Mouse (Mus musculus) lung, embryonic 14.5 days (tissue): ENCODE results near the gene Cbr2. TPM values are rescaled to one million over a fixed set of nuclear protein-coding genes. Genes with fewer than 3 reads are reported as not detected.

Experiments
- ATAC-seq: fragments of 200-750 bp; cut with Nextera tagmentation; 2 replicates; pipeline ENCODE4 v1.8.0; 2017; ENCODE audit warnings: mild to moderate bottlenecking, moderate TSS enrichment, moderate library complexity; ENCODE audit not compliant: insufficient read depth
- DNase-seq: peaks from one replicate; pipeline ENCODE4 v3.0.0-alpha.2; 2015
- H3K27ac ChIP-seq: fragments of 300-500 bp; sonication (generic); 2 replicates; pipeline ENCODE4 v1.5.1; 2014; ENCODE audit warnings: low read depth, mild to moderate bottlenecking, moderate library complexity
- H3K27me3 ChIP-seq: fragments of 300-500 bp; sonication (generic); 2 replicates; pipeline ENCODE4 v1.6.1; 2014; ENCODE audit warnings: low read length, control low read depth; ENCODE audit not compliant: insufficient read depth
- H3K36me3 ChIP-seq: fragments of 300-500 bp; sonication (generic); 2 replicates; pipeline ENCODE4 v1.6.1; 2014; ENCODE audit warnings: control low read depth; ENCODE audit not compliant: insufficient read depth
- H3K4me1 ChIP-seq: fragments of 300-500 bp; sonication (generic); 2 replicates; pipeline ENCODE4 v1.6.1; 2014; ENCODE audit warnings: antibody characterized with exemption, control low read depth; ENCODE audit not compliant: insufficient read depth
- H3K4me2 ChIP-seq: fragments of 300-500 bp; sonication (generic); 2 replicates; pipeline ENCODE4 v1.6.1; 2014; ENCODE audit warnings: mild to moderate bottlenecking
- H3K4me3 ChIP-seq: fragments of 300-500 bp; sonication (generic); 2 replicates; pipeline ENCODE4 v1.5.1; 2014; ENCODE audit warnings: low read depth, low read length
- H3K9ac ChIP-seq: fragments of 300-500 bp; sonication (generic); 2 replicates; pipeline ENCODE4 v1.6.1; 2014
- H3K9me3 ChIP-seq: fragments of 300-500 bp; sonication (generic); 2 replicates; pipeline ENCODE4 v1.6.1; 2016; ENCODE audit warnings: low read depth, low read length, control low read depth
- CTCF ChIP-seq: IDR thresholded peaks from 2 replicates; pipeline ENCODE4 v1.5.1; 2016; ENCODE audit warnings: antibody characterized with exemption, low read depth
- WGBS: fragments of 180-500 bp; shearing (Covaris S2); extraction: QIAGEN DNeasy Blood & Tissue Kit; methylation state at CpG from one replicate; pipeline ENCODE4 v1.1.7; 2014; 5-methylcytosine and 5-hydroxymethylcytosine counted together
- polyA plus RNA-seq: library from polyadenylated mRNA; unstranded; fragments of >200 nt; fragmentation: Nextera tagmentation; extraction: Ambion mirVana; gene quantifications from 2 replicates; pipeline ENCODE4 v1.2.1, GENCODE M21; 2014

The Cbr2 gene
- polyA plus RNA-seq, 1 experiment from 2014 or later = 14.7 TPM

- no peak overlapping the region for H3K27ac ChIP-seq
- peak; percentile 5; the same call in 1 of the 2 replicates for ATAC-seq
- no peaks in the 10 kb centered on the region for H3K27me3 ChIP-seq
- peak overlapping the region; percentile 61 for H3K4me3 ChIP-seq
- WGBS = 17% methylated on average over 21 of the region's 21 CpGs
- peak; percentile 41 for TF ChIP-seq CTCF
- no peaks in the 10 kb centered on the region for H3K9me3 ChIP-seq
- no peak for DNase-seq
- H3K36me3 ChIP-seq = peaks cover 30% of the 10 kb centered on the region
- H3K4me2 ChIP-seq = peak overlapping the region; percentile 99
- peak overlapping the region; percentile 68 for H3K9ac ChIP-seq
- H3K4me1 ChIP-seq = 0 out of 2 replicates have a peak, but pooled peaks cover 5% of the 10 kb centered on the region
Measured at GRCm38 (mm10) chr11:120722067-120722630, 9.8 kb downstream of the Cbr2 start.

GRCm38 (mm10) chr11:120721124-120722066, 10.5 kb downstream of the Cbr2 start, which contains the start of gene Rac3:
Gene Rac3, plus strand, starts transcription at chr11:120721470.
- Histone ChIP-seq H3K27me3 (no peaks in the 10 kb centered on the region), H3K9ac (peak within 1 kb of the TSS; percentile 68), H3K36me3 (peaks cover 35% of the 10 kb centered on the region), H3K9me3 (no peaks in the 10 kb centered on the region), H3K4me3 (peak within 1 kb of the TSS; percentile 61), H3K4me2 (peak within 1 kb of the TSS; percentile 99), H3K27ac (peak within 1 kb of the TSS; percentile 46; the same call in 1 of the 2 replicates), H3K4me1 (0 out of 2 replicates have a peak, but pooled peaks cover 5% of the 10 kb centered on the region)
- TF ChIP-seq CTCF = no peak
- ATAC-seq (peak; percentile 74), DNase-seq (peak; percentile 89)
- WGBS = 1% methylated on average over 90 of the region's 90 CpGs

DNA sequence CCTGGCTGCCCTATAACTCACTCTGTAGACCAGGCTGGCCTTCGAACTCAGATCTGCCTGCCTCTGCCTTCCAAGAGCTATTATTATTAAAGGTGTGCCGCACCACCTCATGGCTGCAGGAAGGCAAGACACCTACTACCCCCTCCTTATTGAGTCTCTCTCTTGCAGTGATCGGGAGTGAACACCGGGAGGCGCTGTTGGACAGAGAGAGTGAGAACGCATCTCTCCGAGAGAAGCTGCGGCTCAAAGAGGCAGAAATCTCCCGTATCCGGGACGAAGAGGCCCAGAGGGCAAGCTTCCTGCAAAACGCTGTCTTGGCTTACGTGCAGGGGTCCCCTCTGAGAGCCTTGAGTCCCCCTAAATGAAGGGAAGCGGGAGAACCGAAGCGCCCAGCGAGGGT, 11.5 kb downstream of the Cbr2 start:
- 0 out of 2 replicates have a peak, but pooled peaks cover 3% of the 10 kb centered on the region for H3K4me1 ChIP-seq
- peak; percentile 94 for TF ChIP-seq CTCF
- ATAC-seq = peak; percentile 7; the same call in 1 of the 2 replicates
- peak; percentile 95 for DNase-seq
- no peaks in the 10 kb centered on the region for H3K27me3 ChIP-seq
- peak overlapping the region; percentile 68 for H3K9ac ChIP-seq
- WGBS = 11% methylated on average over 17 of the region's 17 CpGs
- H3K4me2 ChIP-seq = peak overlapping the region; percentile 99
- H3K36me3 ChIP-seq = peaks cover 40% of the 10 kb centered on the region
- no peaks in the 10 kb centered on the region for H3K9me3 ChIP-seq
- peak overlapping the region; percentile 61 for H3K4me3 ChIP-seq
- H3K27ac ChIP-seq = no peak overlapping the region

DNA sequence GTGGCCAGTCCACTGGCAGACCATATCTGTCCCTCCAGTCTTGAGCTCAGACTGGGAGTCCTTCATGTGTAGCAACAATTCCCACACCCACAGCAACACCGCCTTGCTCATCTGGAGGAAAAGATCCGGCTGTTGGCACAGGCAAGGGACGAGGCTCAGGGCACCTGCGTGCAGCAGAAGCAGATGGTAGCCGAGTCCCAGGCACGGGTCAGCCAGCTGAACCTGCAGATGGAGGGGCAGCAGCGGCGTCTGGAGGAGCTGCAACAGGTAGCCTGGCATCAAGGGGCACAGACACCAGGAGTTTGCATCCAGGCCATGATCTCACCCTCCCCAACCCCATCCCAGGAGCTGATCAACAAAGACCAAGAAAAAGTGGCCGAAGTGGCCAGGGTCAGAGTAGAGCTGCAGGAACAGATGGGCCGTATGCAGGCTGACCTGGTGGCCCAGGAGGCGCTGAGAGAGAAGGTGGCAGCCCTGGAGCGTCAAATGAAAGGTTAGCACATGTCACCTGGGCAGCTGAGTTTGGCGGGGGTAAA, 12.0 kb downstream of the Cbr2 start:
- ATAC-seq (no peak), DNase-seq (no peak)
- peaks cover 41% of the 10 kb centered on the region for H3K36me3 ChIP-seq
- no peak overlapping the region for H3K4me3 ChIP-seq
- H3K9ac ChIP-seq = no peak overlapping the region
- no peaks in the 10 kb centered on the region for H3K9me3 ChIP-seq
- WGBS = 82% methylated on average over 13 of the region's 13 CpGs
- H3K27ac ChIP-seq = no peak overlapping the region
- H3K27me3 ChIP-seq = no peaks in the 10 kb centered on the region
- no peak overlapping the region for H3K4me2 ChIP-seq
- TF ChIP-seq CTCF = no peak
- H3K4me1 ChIP-seq = 0 out of 2 replicates have a peak, but pooled peaks cover 3% of the 10 kb centered on the region

DNA sequence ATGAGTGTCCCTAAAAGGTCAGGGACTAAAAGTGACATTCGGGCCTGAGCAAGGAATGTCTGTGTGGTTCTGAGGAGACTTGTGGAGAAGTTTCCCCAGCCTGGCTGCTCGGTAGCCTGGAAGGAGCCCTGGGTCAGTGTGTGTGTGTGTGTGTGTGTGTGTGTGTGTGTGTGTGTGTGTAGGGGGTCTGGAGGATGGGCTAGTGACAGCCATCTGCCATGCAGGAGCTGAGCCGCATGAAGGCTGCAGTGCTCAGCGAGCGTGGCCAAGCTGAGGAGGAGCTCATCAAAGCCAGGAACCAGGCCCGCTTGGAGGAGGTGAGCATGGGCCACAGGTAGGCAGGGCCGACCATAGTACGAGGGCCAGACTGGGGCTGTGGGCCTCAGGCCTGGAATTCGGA, 12.7 kb downstream of the Cbr2 start:
- no peak for ATAC-seq
- H3K27me3 ChIP-seq = no peaks in the 10 kb centered on the region
- TF ChIP-seq CTCF = no peak

DNA sequence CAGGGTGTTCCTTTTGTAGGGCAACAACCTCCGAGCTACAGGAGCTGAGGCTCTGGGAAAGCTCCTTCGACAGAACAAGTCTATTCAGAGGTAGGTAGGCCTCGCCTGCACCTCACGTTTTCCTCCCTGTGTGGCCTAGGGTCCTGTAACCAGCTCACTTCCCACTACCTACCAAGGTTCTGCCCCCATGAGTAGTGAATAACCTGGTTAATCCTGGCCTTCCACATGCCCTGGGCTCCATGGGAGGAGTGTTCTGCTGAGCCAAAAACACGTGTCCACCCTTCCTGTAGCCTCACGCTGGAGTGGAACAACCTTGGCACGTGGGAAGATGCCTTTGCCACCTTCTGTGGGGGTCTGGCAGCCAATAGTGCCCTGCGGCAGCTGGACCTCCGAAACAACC, 16.8 kb downstream of the Cbr2 start:
- Histone ChIP-seq H3K9ac (no peak overlapping the region), H3K36me3 (peaks cover 54% of the 10 kb centered on the region)

More for the DNA sequence above, 12.7 kb downstream of the Cbr2 start:
- no peaks in the 10 kb centered on the region for H3K9me3 ChIP-seq
- no peak overlapping the region for H3K4me3 ChIP-seq
- no peak overlapping the region for H3K4me2 ChIP-seq
- H3K4me1 ChIP-seq = peaks cover 9% of the 10 kb centered on the region
- H3K36me3 ChIP-seq = peaks cover 41% of the 10 kb centered on the region
- no peak overlapping the region for H3K27ac ChIP-seq
- 86% methylated on average over 9 of the region's 9 CpGs for WGBS
- no peak overlapping the region for H3K9ac ChIP-seq
- no peak for DNase-seq

More for the DNA sequence above, 16.8 kb downstream of the Cbr2 start:
- H3K9me3 ChIP-seq = no peaks in the 10 kb centered on the region
- TF ChIP-seq CTCF = no peak
- no peaks in the 10 kb centered on the region for H3K27me3 ChIP-seq
- peaks cover 7% of the 10 kb centered on the region for H3K4me1 ChIP-seq
- H3K4me3 ChIP-seq = 0 out of 2 replicates have a peak overlapping the region, but pooled peaks have one; percentile 65
- H3K4me2 ChIP-seq = peak overlapping the region; percentile 100; the same call in 1 of the 2 replicates
- no peak for DNase-seq
- no peak for ATAC-seq
- H3K27ac ChIP-seq = no peak overlapping the region
- 83% methylated on average over 9 of the region's 9 CpGs for WGBS
